Mouse (Mus musculus): ENCODE data around the gene Usp5.
A peak's percentile ranks its signal among the peaks of the same experiment; 100 is the strongest.

The Usp5 gene

DNA sequence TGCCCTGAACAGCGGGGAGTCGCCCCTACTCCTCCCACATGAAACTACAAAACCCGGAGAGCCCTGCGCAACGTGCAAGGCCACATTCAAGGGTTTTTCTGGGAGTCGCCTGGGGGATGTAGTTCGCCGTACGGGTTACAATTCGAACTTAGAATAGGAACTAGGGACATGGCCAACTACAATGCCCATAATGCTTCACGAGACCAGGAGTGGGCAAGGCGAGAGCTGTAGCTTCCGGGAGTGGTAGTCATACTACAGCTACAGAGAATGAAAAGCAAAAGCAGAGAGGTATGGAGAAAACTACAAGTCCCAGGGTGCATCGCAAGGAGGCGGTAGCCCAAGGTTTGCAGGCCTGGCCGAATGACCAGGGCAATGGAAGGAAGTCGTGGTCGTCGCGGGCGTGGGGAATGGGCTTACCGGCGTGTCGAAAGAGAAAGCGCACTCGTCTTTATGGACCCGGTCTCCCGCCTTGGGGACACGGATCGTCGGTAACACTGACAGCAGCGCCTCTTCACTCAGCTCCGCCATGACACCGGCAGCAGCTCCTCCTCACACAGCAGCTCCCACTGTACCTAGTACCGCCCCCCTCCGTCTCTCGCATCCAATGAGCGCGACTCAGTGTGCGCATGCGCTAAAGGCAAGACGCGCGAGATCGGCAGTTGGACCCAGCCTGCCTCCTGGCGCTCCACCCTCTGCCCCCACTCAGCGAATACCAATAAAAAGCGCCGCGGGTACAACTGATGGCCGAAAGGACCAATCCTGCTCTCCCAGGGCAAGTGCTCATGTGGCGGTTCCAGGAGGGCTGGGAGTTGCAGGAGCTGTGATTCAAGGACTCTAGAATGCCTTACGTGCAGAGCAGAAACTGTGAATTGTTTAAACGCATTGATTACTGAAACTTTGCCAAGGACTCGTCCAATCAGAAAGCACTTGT, at the start of gene Usp5, which contains the start of gene Cdca3:
Gene Usp5, minus strand, starts transcription at position 617 of the 931 bp plus-strand sequence.
Gene Cdca3, plus strand, starts transcription at position 680 of the 931 bp plus-strand sequence.
- DNase-seq (ENCODE audit: low spot score): peak; percentile 87

DNA sequence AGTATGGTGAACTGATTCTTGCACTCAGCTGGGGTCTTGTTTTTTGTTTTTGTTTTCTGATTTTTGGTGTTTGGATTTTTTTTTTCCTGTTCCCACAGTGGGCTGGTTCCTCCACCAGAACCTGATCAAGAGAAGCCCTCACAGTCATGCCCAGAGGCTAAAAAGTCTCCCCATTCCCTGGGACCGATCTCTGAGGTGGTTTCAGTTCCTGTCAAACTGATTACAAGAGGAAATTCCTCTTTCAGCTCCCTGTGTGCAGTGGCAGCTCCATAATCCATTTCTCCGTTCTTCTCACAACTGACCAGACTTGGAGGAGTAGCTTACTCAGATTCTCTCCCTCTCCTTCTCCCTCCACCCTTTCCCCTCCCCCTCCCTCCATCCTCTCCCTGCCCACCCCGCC, 45.1 kb upstream of the Usp5 start:
- no peak for DNase-seq (ENCODE audit: low spot score)

DNA sequence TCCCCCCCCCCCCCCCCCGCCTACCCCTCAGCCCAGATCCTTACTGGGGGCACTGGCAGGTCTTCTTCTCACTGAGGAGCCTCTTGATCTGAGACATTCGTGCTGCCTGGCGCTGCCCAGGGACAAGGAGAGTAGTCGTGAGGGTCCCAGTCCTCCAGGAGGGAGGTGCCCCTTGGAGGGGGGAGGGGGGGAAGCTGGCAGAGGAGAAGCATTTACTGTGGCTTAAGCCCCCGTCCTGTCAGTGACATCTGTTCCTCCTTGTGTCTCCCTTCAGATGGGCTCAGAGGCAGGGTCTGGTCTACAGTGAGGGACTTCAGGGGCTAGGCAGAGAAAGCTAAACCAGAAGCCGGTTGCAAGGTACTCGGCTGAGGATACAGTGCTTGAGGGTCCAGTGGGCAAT, 37.3 kb upstream of the Usp5 start:
- no peak for DNase-seq (ENCODE audit: low spot score)

DNA sequence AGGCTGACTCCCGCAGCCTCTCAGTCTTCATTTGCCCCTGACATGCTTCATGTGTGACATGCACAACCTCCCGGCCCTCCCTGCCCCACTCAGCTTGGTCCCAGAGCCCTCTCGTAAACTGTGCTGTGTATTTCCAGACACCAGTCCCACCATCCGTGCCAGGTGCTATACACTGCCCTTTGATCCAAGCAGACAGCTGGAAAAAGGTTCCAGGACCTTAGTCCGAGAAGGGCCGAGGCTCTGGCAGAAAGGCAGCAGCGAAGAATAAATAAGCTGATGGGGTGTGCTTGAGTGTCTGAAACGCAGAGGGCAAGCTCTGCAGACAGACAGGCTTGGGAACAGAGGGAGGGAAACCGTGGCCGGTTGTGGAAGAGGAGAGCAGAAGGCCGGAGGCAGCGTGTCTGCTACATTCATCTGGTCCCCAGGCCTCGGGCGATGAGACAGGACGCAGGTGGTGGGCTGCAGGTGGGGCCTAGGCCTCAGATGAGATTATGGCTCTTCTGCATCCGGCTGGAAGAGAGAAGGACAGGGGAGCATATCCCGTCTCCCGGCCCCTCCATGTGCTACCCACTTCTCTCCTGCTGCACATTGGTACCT, 36.6 kb upstream of the Usp5 start:
- DNase-seq (ENCODE audit: low spot score): no peak

DNA sequence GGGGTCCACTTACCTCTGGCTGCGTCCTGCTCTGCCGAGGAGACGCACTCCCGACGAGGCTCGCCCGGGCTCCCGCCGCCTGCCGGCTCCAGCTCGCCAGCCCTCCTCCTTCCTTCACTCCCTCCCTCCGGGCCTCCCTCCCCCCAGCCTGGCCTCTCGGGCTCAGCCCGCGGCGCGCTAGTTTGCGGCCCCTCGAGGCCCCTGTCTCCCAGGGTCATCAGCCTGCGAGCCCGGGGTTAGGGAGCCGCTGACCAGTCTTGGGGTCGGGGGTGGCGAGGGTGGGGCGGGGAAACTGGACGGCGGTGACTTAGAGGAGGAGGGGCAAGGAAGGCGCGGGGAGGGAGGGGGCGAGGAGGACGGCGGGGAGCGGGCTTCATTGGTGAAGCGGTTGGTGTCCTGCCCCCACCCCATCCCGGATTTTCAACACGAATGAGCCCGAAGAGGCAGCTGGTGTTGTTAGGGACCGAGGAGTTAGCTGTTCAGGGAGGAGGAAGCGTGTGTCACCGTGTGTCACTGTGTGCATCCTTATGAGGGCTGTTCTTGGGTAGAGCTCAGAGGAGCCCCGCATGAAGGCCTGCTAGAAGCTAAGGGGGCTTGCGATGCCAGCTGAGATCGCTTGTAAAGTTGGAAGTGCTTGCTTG, 34.5 kb upstream of the Usp5 start, which contains the start of gene Gpr162:
Gene Gpr162, minus strand, starts transcription at position 326 of the 641 bp plus-strand sequence.
- DNase-seq (ENCODE audit: low spot score): peak; percentile 43

DNA sequence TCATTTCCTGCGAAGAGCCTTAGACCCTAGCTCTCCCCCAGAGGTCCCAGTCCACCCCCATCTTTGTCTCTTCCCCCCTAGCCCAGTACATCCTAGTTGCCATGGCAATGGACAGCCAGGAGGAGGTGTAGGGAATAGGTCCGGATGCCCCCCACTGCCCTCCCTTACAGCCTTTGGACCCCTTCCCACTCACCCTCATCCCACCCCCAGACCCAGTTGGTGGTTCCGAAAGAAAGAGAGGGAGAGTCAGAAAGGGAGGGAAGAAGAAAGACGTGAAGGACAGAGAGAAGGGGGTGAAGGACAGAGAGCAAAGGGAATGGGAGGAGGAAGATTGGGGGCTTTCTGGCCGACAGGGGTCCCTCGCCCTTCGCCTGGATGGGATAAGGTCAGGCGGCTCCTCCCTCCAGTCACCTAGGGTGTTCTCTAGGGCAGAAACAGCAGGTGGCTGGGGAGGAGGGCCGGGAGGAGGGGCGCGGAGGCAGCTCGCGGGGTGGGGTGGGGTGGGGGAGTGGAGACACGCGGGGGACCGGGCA, 33.9 kb upstream of the Usp5 start:
- no peak for DNase-seq (ENCODE audit: low spot score)

DNA sequence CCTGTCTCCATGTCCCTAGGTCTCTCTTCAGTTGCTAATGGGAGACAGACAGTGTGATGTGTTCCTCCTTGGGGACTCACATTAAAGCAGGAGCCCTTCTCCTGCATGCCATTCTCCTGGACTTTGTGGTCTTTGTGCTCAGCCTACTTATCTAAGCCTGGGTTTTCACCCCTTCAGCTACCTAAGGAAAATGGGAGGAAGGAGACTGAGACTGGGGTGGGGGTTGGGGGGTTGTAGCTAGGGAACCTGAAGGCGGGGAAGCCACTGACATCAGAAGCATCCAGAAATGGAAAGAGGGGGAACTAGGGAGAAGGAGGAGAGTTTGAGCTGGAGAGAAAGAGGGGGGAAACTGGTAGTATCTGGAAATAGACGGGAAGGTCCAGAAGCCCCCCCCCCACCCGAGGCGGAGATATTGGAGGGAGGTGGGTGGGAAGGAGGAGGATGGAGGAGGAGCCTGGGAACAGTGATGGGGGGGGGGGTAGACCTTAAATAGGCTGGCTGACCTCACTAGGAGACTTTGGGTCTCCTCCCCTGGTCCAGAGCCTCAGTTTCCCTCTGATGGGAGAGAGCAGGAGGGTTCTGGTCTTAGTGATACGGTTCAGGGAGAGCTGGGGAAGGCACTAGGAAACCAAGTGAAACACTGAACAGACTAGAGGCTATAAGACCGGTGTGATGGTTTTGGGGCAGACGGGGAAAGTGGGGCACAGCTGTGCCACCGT, 33.3 kb upstream of the Usp5 start:
- DNase-seq (ENCODE audit: low spot score): no peak

DNA sequence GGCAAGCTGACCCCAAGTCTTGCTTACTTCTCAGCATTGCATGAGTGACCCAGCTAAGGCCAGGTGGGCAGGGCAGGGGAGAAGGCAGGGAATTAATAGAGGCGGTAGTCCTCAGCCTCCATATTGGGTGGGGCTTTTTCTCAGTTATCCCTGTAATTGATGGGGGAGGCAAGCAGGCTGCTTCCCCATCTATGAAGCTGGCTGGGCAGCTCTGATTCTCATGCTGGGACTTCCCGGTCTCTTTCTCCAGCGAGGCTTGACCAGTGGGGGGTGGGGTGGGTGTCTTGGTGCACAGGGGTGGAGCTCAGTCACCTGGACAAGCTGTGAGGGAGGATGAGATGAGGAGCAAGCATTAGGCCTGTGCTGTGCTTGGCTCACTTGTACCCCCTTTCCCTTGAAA, 32.5 kb upstream of the Usp5 start:
- DNase-seq (ENCODE audit: low spot score): no peak

DNA sequence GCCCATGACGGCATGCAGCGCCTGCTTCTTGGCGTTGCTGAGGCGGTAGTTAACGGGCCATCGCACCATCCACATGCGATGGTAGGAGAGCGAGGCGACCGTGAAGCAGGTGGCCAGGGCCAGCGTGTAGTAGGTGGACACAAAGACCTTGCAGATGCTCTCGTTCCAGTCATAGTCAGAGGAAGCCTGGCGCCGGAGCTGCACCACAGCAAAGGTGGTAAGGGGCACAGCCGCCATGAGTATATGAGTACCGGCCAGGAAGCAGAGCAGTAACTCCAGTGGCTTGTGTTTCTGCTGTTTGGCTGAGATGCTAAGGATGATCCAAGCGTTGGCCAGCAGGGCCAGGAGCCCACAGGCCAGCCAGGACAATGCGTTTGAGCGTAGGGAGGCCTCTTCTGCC, 32.0 kb upstream of the Usp5 start:
- no peak for DNase-seq (ENCODE audit: low spot score)

DNA sequence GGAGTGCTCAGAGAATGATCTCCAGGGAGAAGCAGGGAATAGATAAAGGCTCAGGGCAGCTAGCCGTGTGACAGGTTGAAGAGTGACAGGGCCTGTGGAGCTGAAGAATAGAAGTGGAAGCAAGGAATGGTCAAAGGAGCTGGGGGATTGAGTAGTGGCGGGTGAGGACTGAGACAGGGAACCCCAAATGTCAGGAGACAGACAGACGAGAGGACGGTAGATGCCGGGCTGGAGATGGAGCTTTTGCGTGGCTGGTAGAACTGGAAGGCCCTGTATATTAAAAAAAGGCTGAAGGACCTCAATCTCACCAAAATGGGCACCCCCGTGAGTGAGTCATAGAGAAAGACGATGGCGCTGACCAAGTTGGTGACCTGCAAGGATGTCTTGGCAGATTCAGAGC, 31.2 kb upstream of the Usp5 start:
- no peak for DNase-seq (ENCODE audit: low spot score)

DNA sequence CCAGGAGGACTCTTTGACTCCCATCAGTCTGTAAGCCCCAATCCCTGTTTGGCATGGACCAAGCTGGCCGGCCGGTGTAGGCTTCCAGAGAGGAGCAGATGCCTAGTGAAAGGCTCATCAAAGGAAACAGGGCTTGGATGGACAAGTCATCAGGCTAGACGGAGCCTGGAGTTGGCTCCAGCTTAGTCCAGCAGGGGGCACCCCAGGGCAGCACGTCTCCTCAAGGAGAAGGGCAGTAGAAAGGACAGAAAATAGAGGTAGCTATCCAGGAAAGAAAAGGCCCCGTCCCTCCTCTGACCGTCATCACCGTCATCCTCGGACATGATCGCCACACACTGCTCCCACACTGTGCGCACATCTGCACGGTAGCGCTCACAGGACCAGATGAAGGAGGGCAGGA, 30.4 kb upstream of the Usp5 start:
- peak; percentile 58 for DNase-seq (ENCODE audit: low spot score)

DNA sequence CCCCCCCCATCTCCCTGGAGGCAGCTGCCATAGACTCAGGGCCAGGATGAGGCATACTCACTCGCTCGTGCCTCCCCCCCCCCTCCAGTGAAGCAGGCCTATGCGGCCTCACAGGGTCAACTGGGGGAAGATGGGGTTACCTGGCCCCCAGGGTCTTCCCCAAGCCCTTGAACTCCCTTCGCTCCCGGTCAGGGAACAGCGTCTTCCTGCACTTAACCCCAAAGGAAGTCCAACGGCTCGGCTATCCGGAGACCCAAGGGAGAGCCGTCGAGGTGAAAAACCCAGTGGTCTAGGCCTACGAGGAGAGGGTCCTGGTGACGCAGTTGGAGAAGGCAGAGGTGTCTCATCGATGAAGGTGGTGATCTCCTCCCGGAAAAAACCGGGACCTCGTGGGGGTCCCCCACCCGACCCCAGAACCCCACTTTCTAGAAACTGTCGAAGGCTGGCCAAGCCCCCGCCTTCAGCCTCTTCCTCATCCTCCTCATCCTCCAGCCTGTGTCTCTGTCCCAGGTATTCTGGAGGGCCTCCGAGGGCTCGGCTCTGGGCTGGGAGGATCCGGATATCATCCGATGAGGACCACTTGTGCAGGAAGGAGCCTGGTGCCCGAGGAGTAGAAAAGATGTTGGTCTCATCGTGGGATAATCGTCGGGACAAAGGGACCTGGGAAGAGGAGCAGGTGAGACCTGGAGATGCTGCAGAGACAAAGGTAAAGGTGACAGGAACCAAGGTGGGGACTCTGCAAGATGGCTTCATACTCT, 29.5 kb upstream of the Usp5 start:
- DNase-seq (ENCODE audit: low spot score): no peak

DNA sequence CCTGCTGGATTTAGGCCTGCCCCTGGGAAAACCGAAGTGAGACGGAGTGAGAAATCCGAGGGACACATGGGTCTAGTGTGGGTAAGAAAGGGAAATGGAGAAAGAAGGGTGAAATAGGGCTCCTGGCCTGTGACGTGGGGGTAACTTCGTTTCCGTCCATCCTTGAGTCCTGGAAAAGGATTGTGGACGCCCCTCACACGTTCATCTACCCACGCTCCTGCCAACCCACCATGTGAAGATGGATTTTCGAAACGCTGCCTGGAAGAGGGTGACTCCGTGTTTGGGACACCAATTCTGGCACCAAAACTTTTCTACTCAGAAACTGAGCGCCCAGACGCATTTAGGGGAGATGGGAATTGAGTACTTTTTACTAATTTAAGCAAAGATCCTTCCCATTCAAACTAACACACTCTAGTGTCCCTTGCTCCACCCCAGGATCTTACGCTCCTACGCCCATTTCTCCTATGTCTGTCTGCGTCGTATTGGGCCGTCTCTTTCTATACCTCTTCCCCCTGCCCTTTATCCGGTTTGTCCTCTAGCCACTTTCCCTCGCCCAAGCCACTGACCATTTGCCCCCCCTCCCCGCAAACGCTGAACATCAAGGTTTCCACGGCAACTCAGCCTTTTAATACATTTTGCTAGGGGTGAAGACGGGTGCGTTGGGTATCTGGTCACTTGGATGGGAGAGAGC, 28.7 kb upstream of the Usp5 start:
- DNase-seq (ENCODE audit: low spot score): no peak

DNA sequence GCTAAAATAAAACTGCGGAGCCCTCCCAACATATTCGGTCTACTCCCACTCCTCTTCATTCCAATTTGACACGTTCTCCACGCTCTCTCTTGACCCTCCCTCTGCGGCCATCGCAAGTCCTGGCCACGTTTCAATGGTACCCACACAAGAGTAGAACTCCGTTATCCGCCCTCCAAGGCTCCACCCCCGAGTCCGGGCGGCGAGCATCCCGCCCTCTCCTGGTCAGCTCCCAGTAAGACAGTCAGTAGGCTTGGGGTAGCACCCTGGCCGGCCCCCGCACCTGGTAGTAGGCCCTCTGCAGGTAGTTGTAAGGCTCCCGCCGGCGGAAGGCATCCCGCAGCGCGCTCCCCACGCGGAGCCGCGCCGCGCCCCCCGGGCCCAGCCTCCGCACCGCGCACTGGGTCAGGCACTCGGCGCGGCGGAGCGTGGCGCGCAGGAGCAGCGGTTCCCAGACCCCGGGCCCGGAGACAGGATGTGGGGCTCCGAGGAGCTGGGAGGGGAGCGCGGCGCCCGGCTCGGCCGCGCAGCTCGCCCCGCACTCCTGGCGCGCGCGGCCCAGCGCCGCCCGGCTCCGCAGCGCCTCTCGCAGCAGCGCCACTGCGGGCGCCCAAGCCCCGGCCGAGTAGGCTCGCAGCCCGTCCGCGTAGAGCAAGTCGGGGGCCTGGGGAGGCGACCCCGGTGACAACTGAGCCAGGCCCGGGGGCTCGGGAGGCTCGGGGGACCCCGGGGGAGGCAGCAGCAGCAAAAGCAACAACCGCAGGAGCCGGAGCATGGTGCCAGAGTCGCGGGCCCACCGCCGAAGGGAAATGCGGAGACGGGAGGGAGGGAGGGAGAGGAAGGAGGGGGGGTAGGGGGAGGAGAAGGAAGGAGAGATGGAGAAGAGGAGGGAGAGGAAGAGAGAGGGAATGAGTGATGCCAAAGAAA, 27.9 kb upstream of the Usp5 start, which contains the start of gene P3h3:
Gene P3h3, minus strand, starts transcription at position 837 of the 924 bp plus-strand sequence.
- DNase-seq (ENCODE audit: low spot score): peak; percentile 56

DNA sequence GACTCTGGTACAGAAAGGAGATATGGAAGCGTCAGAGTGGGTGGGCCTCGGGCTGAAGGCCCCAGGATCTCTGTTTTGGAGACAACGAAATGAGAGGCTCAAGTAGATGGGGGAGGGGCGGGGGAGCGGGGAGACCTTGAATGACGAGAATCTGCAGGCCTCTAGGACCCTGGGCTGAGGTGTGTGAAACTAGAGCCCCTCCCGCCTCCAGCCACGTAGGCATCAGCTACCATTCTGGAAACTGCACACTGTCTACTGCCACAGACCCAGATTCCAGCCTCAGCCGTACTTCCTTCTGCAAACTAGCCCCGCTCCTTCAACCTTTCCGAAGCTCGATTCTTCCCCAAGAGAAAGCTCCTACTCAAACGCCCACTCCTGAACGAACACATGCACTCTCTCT, 27.0 kb upstream of the Usp5 start:
- no peak for DNase-seq (ENCODE audit: low spot score)

DNA sequence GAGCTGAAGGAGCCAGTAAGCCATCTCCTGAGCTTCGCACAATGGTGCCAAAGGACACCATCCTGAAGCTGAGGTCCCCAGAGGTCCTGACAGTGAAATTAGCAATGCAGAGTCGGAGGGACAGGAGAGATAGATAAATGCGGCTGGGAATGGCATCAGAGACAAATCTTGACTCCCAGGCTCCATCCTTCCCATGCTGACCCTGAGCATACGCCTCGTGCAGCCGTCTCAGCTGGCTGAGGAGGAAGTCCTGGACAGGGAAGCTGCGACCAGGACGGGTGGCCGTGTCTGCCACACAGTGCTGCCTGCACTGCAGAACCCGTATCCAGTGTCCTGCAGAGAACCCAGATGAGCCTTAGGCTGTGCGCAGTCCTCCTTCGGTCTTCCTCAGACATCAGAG, 25.4 kb upstream of the Usp5 start:
- no peak for DNase-seq (ENCODE audit: low spot score)

DNA sequence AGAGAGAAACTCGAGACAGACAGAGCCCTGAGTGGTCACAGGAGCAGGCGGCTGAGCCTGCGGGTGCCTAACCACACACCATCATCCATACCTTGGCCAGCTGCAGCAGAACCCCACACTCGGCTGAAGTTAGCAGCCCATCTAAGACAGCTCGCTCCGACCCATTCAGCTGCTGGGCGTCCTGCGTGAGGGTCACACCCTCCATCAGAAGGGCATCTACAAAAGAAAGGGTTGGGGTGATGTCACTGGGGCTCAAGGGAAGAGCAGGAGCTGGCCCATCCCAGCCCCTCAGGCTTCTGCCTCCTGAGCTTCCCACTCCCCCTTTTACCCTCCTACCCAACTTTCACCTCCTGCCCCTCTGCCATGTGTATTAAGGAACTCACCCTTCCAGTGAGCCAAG, 21.3 kb upstream of the Usp5 start:
- DNase-seq (ENCODE audit: low spot score): no peak

DNA sequence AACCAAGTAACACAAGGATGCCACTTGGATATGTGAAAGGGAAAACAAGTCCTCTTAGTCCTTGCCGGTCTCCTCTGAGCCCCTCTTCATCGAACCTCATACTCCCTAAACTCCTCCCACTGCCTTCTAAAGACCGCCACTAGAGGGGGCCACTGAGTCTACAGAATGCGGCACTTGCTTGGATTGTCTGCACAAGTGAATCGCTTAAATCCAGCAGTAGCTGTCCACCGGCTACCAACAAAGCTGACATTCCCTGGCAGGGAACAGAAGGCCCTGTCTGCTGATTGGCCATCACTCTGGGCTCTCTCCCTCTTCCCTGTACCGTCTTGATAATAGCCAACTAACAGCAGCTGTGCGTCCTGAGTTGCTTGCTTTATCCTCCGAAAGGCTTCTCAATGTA, 18.0 kb upstream of the Usp5 start:
- DNase-seq (ENCODE audit: low spot score): peak; percentile 92
